Mouse (Mus musculus) bone marrow, adult 2 months (tissue): ENCODE measurements around the gene Slc25a13. TPM values are rescaled to one million over a fixed set of nuclear protein-coding genes. Genes with fewer than 3 reads are reported as not detected.

Source experiments
- H3K27ac ChIP-seq: fragments of 200-500 bp; 2 replicates; pipeline ENCODE4 v1.5.1; 2012; ENCODE audit warnings: low read depth, mild to moderate bottlenecking, control low read depth, inconsistent platforms, low read length; ENCODE audit not compliant: control insufficient read depth, poor library complexity, insufficient read depth
- H3K4me1 ChIP-seq: fragments of 200-500 bp; 2 replicates; pipeline ENCODE4 v1.6.1; 2011; ENCODE audit warnings: low read length; ENCODE audit not compliant: control insufficient read depth, insufficient read depth
- H3K4me3 ChIP-seq: fragments of 200-500 bp; replicated peaks from 2 replicates; pipeline ENCODE3; 2011; ENCODE audit warnings: mild to moderate bottlenecking, low read depth, low read length, control low read depth; ENCODE audit not compliant: control insufficient read depth
- CTCF ChIP-seq: fragments of 200-500 bp; IDR thresholded peaks from 2 replicates; pipeline ENCODE4 v1.5.1; 2011; ENCODE audit warnings: low read length, control low read depth; ENCODE audit not compliant: control insufficient read depth, insufficient read depth
- POLR2A ChIP-seq: fragments of 200-500 bp; IDR thresholded peaks from 2 replicates; pipeline ENCODE4 v1.6.1; 2011; ENCODE audit warnings: low read depth, mild to moderate bottlenecking, control low read depth, low read length, borderline replicate concordance; ENCODE audit not compliant: control insufficient read depth
- WGBS: fragments of 180-500 bp; shearing (Covaris S2); methylation state at CpG from one replicate; pipeline ENCODE4 v1.1.7; 2018; 5-methylcytosine and 5-hydroxymethylcytosine counted together
- polyA plus RNA-seq: library from polyadenylated mRNA; stranded (reverse); fragments of >200 nt; gene quantifications from 2 replicates; pipeline ENCODE4 v1.2.4, GENCODE M21; 2011; ENCODE audit warnings: low replicate concordance; ENCODE audit not compliant: missing spikeins, insufficient read depth, insufficient read length

The Slc25a13 gene
- 3.3 and 9.3 TPM in 2 replicates for polyA plus RNA-seq

DNA sequence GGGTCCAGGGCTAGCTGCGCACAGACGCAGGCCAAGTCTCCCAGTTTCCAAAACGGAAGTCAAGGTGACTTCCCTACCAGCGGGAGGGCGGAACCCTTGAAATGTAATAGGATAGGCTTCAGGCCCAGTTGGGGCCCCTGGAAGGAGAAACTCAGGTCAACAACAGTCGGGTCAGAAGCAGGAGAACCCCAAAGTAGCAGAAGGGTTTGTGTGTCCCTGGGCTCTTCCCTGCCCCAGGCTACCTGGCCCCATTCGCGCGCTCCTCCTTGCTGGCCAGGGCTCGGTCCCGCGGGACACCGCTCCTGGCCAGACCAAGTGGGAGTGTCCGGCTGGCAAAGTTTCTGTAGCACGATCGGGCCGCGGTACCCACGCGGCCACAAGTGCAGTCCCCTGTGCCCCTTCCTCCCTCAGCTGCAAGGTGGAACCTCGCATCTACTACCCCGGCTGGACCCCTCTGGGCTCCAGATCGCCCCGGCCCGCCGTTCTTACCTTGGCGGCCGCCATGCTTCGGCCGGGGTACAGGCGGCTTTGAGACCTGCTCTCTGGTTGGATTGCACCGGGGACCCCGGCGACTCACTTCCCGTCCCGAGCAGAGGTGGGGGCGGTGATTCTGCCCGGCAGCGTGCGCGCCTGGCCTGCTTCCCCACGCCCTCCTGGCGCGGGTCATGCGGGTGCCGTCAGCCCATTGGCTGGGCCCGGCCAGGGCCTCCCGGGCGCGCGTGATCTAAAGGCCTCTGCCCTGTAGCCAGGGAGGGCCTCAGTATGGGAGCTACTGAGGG is at the start of gene Slc25a13:
Gene Slc25a13, minus strand, starts transcription at position 667 of the 779 bp plus-strand sequence.
- peak within 1 kb of the TSS; percentile 4; the same call in 1 of the 2 replicates for H3K27ac ChIP-seq
- H3K4me1 ChIP-seq: no peaks in the 10 kb centered on the region
- WGBS: under 1% methylated on average over 50 of the region's 51 CpGs
- TF ChIP-seq CTCF (no peak), POLR2A (no peak)
- peak within 1 kb of the TSS; percentile 68 for H3K4me3 ChIP-seq

DNA sequence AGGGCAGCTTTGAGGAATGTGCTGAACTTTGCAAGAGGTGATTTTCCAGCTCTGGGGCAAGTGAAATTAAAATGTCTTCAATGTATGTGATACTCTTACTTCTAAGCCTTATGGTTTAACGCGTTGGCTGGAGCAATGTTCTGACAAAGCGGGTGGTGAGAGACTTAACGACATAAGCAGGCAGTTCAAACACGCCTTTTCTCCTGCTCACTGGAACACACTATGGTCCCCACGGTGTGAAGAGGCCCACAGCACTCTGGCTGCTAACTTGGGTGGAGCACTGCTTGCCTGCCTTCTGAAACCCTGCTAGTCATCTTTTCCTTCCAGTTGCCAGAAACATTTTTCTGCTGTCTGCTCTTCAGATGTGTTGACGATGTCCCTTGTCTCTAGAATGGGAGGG is 48.8 kb upstream of the Slc25a13 start:
- 85% methylated on average over 7 of the region's 7 CpGs for WGBS
- Histone ChIP-seq H3K4me3 (no peak overlapping the region), H3K27ac (no peak overlapping the region), H3K4me1 (no peaks in the 10 kb centered on the region)
- TF ChIP-seq CTCF (no peak), POLR2A (no peak)

DNA sequence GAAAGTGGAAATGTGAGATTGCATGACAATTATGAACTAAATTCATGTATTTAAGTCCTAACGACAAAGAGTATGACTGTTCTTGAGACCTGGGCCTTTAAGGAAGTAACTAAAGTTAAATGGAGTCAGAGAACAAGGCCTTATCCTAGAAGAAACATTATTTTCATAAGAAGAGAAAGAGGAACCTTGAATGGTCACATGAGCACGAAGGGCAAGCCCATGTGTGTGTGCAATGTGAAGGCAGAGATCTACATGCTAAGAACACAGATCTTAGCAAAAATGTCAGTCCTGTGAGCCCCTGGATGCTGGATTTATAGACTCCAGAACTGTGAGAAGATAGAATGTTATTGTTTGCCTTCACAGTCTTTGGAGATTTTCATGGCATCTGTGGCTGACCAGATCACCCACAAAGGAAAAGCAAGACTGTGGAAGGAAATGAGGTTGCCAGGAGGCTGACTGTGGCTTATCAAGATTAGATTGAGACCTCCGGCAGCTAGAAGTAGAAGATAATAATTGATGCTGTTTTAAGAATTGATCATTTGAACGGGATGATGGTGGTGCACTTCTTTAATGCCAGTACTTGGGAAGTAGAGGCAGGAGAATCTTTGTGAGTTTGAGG is 46.4 kb upstream of the Slc25a13 start:
- TF ChIP-seq CTCF (no peak), POLR2A (no peak)
- WGBS: 6% methylated on average over 4 of the region's 4 CpGs
- H3K4me3 ChIP-seq: no peak overlapping the region
- H3K27ac ChIP-seq: no peak overlapping the region
- no peaks in the 10 kb centered on the region for H3K4me1 ChIP-seq

DNA sequence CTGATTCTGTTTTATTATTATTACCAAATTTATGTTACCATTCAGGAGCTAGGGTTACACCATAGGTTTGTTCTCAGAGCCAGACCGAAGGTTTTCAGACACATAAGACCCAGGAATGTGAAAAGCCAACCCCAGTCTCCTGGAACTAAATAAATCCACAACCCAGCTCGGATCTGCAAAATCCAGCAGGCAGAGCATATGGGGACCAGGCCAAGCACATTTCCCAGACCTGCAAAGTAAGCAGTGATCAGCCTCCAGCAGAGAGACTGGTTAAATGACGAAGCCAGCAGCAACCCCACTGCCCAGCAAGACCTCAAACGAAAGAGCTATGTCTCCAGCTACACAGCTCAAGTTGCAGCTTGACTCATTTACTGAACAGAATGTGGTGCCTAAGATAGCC is 43.9 kb upstream of the Slc25a13 start:
- no peak overlapping the region for H3K27ac ChIP-seq
- H3K4me3 ChIP-seq: no peak overlapping the region
- WGBS: 82% methylated on average over 4 of the region's 4 CpGs
- TF ChIP-seq CTCF: no peak
- no peak for TF ChIP-seq POLR2A
- no peaks in the 10 kb centered on the region for H3K4me1 ChIP-seq

DNA sequence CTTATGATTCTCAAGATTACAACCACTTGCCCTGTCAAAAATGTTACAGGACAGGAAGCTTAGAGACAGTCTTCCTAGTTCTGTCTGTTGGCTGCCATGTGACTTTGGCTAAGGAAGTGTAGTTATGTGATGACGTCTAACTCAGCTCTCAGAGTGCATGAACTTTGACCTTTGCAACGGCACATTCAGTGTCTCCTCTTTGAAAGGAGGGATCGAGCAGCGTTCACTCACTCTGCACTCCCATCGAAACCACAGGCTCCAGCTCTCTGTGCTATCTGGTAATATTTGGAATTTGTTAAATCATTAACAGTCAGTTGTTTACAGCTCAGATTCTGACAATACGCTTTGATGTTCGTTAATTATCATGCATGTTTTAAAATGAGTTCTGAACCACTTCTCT is 31.5 kb upstream of the Slc25a13 start:
- WGBS: 74% methylated on average over 7 of the region's 7 CpGs
- no peak overlapping the region for H3K4me3 ChIP-seq
- H3K4me1 ChIP-seq: no peaks in the 10 kb centered on the region
- TF ChIP-seq CTCF (no peak), POLR2A (no peak)
- no peak overlapping the region for H3K27ac ChIP-seq

DNA sequence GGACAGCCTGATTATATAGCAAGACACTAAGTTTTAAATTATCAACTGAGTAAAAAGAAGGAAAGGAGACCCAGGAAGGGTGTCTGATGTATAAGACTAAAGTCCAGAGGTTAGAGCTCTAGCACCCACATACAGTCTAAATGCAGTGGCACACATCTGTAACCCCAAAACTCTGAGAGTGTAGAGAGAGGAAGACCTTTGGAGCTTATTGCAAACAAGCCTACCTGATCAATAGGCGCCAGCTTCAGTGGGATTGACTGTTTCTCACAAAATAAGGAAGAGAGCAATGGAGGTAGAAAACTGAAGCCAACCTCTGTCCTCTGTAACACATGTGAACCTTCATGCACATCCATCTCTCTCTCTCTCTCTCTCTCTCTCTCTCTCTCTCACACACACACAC is 26.9 kb upstream of the Slc25a13 start:
- Histone ChIP-seq H3K4me1 (no peaks in the 10 kb centered on the region), H3K27ac (no peak overlapping the region), H3K4me3 (no peak overlapping the region)
- WGBS: 78% methylated on average over 1 of the region's 1 CpGs
- no peak for TF ChIP-seq CTCF
- no peak for TF ChIP-seq POLR2A

DNA sequence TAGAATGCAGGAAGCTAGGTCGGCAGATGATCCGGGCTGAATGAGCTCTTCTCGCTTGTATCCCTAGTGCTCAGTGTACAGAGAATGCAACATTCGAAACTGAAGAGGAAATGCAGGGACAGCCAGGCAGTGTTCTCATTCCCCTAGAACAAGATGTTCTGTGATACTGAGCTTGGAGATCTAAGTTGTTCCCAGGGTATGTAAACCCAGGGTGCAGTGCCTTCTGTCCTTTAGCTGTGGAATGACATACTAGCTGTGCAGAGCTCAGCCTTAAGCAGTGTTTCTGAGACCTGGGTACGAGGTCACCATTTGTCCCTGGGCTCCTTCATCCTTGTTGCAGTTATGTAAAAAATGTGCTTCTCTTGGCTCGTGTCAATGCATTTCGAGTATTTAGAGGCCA is 25.1 kb upstream of the Slc25a13 start:
- H3K27ac ChIP-seq: no peak overlapping the region
- no peaks in the 10 kb centered on the region for H3K4me1 ChIP-seq
- TF ChIP-seq POLR2A (no peak), CTCF (no peak)
- no peak overlapping the region for H3K4me3 ChIP-seq
- 80% methylated on average over 7 of the region's 7 CpGs for WGBS

DNA sequence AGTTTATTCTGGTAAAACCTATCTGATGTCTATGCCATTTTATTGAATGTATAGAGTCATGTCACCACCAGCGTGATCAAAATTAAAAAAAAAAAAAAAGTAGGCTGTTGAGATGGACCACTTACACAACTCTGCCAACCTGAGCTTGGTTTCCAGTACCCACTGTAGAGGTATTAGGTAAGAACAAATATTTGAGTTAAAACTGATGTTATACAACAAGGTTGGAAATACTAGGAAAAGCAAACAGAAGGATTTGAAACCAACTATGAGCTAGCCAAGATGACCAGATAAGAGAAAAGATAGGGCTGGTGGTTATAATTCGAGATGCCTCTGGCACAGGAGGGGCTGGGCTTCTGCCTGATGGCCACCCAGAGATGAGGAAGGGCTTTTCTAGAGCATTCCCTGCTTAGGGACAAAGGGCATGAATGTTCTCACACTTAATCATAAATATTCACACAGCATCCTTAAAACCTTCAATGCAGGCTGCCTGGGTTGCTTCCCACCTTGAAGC is 19.9 kb upstream of the Slc25a13 start:
- TF ChIP-seq CTCF: no peak
- no peak for TF ChIP-seq POLR2A
- Histone ChIP-seq H3K4me1 (no peaks in the 10 kb centered on the region), H3K27ac (no peak overlapping the region), H3K4me3 (no peak overlapping the region)
- WGBS: 83% methylated on average over 2 of the region's 2 CpGs

DNA sequence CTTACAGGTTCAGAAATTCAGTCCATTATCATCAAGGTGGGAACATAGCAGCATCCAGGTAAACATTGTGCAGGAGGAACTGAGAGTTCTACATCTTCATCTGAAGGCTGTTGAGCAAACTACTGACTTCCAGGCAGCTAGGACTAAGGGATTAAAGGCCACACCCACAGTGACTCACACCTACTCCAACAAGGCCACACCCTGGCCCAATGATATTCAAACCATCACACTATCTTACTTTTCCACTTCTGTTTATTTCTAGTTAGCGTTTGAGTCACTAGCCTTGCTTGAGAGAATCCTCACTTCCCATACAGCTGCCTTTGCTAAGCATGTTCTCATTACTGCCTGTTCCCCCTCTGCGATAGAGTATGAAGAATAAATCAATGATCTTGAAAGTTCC is 13.3 kb upstream of the Slc25a13 start:
- Histone ChIP-seq H3K4me1 (no peaks in the 10 kb centered on the region), H3K4me3 (no peak overlapping the region), H3K27ac (no peak overlapping the region)
- WGBS: 75% methylated on average over 2 of the region's 2 CpGs
- no peak for TF ChIP-seq POLR2A
- TF ChIP-seq CTCF: no peak
